Mouse (Mus musculus) CH12.LX (cell line): ENCODE results near the gene Mknk2. TPM values are rescaled to one million over a fixed set of nuclear protein-coding genes. Genes with fewer than 3 reads are reported as not detected.

Experiments
- DNase-seq: peaks from one replicate; pipeline ENCODE4 v3.0.0-alpha.2; 2013; ENCODE audit errors: extremely low read depth
- H3K27ac ChIP-seq: 2 replicates; pipeline ENCODE4 v1.5.1; 2012; ENCODE audit warnings: low read depth, mild to moderate bottlenecking, control low read depth, moderate library complexity; ENCODE audit not compliant: insufficient read depth
- H3K27me3 ChIP-seq: replicated peaks from 2 replicates; pipeline ENCODE3; 2012; ENCODE audit warnings: inconsistent platforms
- H3K36me3 ChIP-seq, 2 experiments: replicated peaks in 1 of 2; 2 replicates each; pipeline versions ENCODE3 to v1.6.1; 2012; ENCODE audit warnings: inconsistent platforms in 1 of 2, low read length in 1 of 2, mild to moderate bottlenecking in 1 of 2, mixed read lengths in 1 of 2, moderate library complexity in 1 of 2; ENCODE audit not compliant: control insufficient read depth in 1 of 2, insufficient read depth in 1 of 2
- H3K4me1 ChIP-seq, 2 experiments: 2 replicates each; pipeline ENCODE4 v1.6.1; 2012; ENCODE audit warnings: inconsistent platforms in 1 of 2, moderate library complexity in 1 of 2; ENCODE audit not compliant: insufficient read depth in 2 of 2, control insufficient read depth in 1 of 2
- H3K4me2 ChIP-seq: 2 replicates; pipeline ENCODE4 v1.6.1; 2012; ENCODE audit warnings: low read depth, mild to moderate bottlenecking, control low read depth; ENCODE audit not compliant: poor library complexity, insufficient read depth, severe bottlenecking
- H3K4me3 ChIP-seq, 3 experiments: fragments of 150-350 bp in 1 of 3; sonication (generic) in 1 of 3; replicated peaks in 1 of 3; 2 replicates each; pipeline versions ENCODE3 to v1.5.1; 2011 to 2012; ENCODE audit warnings: low read depth in 2 of 3, low read length in 2 of 3, mild to moderate bottlenecking in 2 of 3, moderate library complexity in 2 of 3, control low read depth in 1 of 3, improper control_type of control experiment in 1 of 3, inconsistent platforms in 1 of 3, mixed read lengths in 1 of 3; ENCODE audit not compliant: poor library complexity in 1 of 3
- H3K79me2 ChIP-seq: replicated peaks from 2 replicates; pipeline ENCODE4 v1.6.1; 2012; ENCODE audit warnings: mild to moderate bottlenecking, moderate library complexity; ENCODE audit not compliant: control insufficient read depth, poor library complexity, insufficient read depth, severe bottlenecking; ENCODE audit errors: extremely low read depth
- H3K9ac ChIP-seq: 2 replicates; pipeline ENCODE4 v1.6.1; 2012; ENCODE audit warnings: low read depth, mild to moderate bottlenecking, control low read depth, moderate library complexity; ENCODE audit not compliant: insufficient read depth
- H3K9me3 ChIP-seq: replicated peaks from 2 replicates; pipeline ENCODE3; 2012; ENCODE audit warnings: low read length, inconsistent platforms, mixed read lengths
- BHLHE40 ChIP-seq: IDR thresholded peaks from 2 replicates; pipeline ENCODE4 v1.6.1; 2011; ENCODE audit warnings: mild to moderate bottlenecking, low read depth, low read length, improper control_type of control experiment
- E2F4 ChIP-seq: IDR thresholded peaks from 2 replicates; pipeline ENCODE4 v1.6.1; 2011; ENCODE audit warnings: low read depth, low read length, improper control_type of control experiment; ENCODE audit not compliant: insufficient replicate concordance
- ETS1 ChIP-seq: conservative IDR thresholded peaks from 2 replicates; pipeline ENCODE4 v1.6.1; 2012; ENCODE audit warnings: low read depth, mild to moderate bottlenecking, inconsistent platforms, low read length, improper control_type of control experiment, moderate library complexity
- GABPA ChIP-seq: IDR thresholded peaks from 2 replicates; pipeline ENCODE4 v1.6.1; 2012; ENCODE audit warnings: low read depth, low read length, improper control_type of control experiment, inconsistent platforms; ENCODE audit not compliant: insufficient replicate concordance
- HCFC1 ChIP-seq: IDR thresholded peaks from 2 replicates; pipeline ENCODE4 v1.6.1; 2012; ENCODE audit warnings: low read depth, mild to moderate bottlenecking, inconsistent platforms, low read length, improper control_type of control experiment
- IRF4 ChIP-seq: IDR thresholded peaks from 2 replicates; pipeline ENCODE4 v1.6.1; 2014; ENCODE audit warnings: low read depth, mild to moderate bottlenecking, inconsistent platforms, low read length, improper control_type of control experiment
- MAX ChIP-seq: IDR thresholded peaks from 2 replicates; pipeline ENCODE4 v1.6.1; 2011; ENCODE audit warnings: low read length, improper control_type of control experiment
- MAZ ChIP-seq: IDR thresholded peaks from 2 replicates; pipeline ENCODE4 v1.6.1; 2012; ENCODE audit warnings: low read depth, mild to moderate bottlenecking, inconsistent platforms, low read length, improper control_type of control experiment, moderate library complexity
- MXI1 ChIP-seq: IDR thresholded peaks from 2 replicates; pipeline ENCODE4 v1.6.1; 2011; ENCODE audit warnings: mild to moderate bottlenecking, low read depth, low read length, improper control_type of control experiment
- POLR2A ChIP-seq: IDR thresholded peaks from 2 replicates; pipeline ENCODE4 v1.6.1; 2011; ENCODE audit warnings: low read depth, mild to moderate bottlenecking, improper control_type of control experiment, low read length
- POLR2AphosphoS2 ChIP-seq: IDR thresholded peaks from 2 replicates; pipeline ENCODE4 v1.6.1; 2011; ENCODE audit warnings: low read depth, low read length, improper control_type of control experiment
- SIN3A ChIP-seq: IDR thresholded peaks from 2 replicates; pipeline ENCODE4 v1.6.1; 2012; ENCODE audit warnings: low read length, improper control_type of control experiment, inconsistent platforms
- SMC3 ChIP-seq: IDR thresholded peaks from 2 replicates; pipeline ENCODE4 v1.6.1; 2011; ENCODE audit warnings: low read depth, low read length, improper control_type of control experiment
- TBP ChIP-seq: conservative IDR thresholded peaks from 2 replicates; pipeline ENCODE4 v1.6.1; 2011; ENCODE audit warnings: low read depth, low read length, improper control_type of control experiment
- ZKSCAN1 ChIP-seq: IDR thresholded peaks from 2 replicates; pipeline ENCODE4 v1.6.1; 2012; ENCODE audit warnings: low read depth, inconsistent platforms, low read length, improper control_type of control experiment, borderline replicate concordance
- ZMIZ1 ChIP-seq: IDR thresholded peaks from 2 replicates; pipeline ENCODE4 v1.6.1; 2012; ENCODE audit warnings: low read depth, mild to moderate bottlenecking, inconsistent platforms, low read length, improper control_type of control experiment
- ZNF384 ChIP-seq: IDR thresholded peaks from 2 replicates; pipeline ENCODE4 v1.6.1; 2012; ENCODE audit warnings: low read depth, low read length, improper control_type of control experiment, inconsistent platforms
- dilution Hi-C: fragments of 300-500 bp; cut with MboI; formaldehyde crosslinking; loops from 2 replicates; pipeline ENCODE4 v1.14.3; 2020; ENCODE audit warnings: low sequenced_read_pairs; ENCODE audit not compliant: extremely low pct_unique_long_range_greater_than_20kb, extremely low pct_ligation_motif_present
- in situ Hi-C: fragments of 300-500 bp; cut with MboI; formaldehyde crosslinking; loops from 3 replicates; pipeline ENCODE4 v1.14.3; 2019; ENCODE audit warnings: low sequenced_read_pairs, low pct_ligation_motif_present, low pct_unique_long_range_greater_than_20kb, mixed read lengths
- polyA plus RNA-seq: library from polyadenylated mRNA; unstranded; fragments of >175 nt; gene quantifications from 2 replicates; pipeline ENCODE4 v1.2.1, GENCODE M21; 2012; ENCODE audit warnings: low read depth; ENCODE audit not compliant: insufficient read length
- total RNA-seq, 2 experiments: library from RNA; depleted of rRNA; stranded (reverse); fragments of 300-350 nt in 1 of 2; fragments of >200 nt in 1 of 2; gene quantifications; 2 replicates each; pipeline ENCODE4 v1.2.3; 2012 to 2014

The Mknk2 gene
- total and polyA plus RNA-seq, 3 experiments, result 91.5 to 199 (median 138) TPM

DNA sequence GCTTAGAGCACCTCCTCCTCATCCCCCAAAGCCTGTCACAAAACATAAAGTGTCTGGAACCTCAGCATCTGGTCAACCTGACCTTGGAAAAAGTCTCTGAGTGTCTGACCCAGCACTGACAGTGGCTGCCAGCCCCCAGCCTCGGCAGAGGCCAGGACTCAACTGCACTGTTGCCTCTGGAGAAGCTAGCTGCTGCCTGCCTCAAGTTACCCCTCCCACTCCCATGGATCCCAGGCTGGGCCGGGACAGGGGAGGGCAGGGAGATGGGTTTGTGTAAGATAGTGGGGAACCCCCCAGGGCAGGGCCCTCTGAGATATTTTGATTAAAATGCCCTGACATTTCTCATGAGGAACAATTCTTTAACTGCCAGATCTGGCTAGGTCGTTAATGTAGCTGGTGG is 27.1 kb upstream of the Mknk2 start:
- Histone ChIP-seq H3K4me2 (no peak overlapping the region), H3K4me1 (peaks cover 8 to 22% of the 10 kb centered on the region in 2 experiments), H3K79me2 (peaks cover 5% of the 10 kb centered on the region), H3K27me3 (no peaks in the 10 kb centered on the region), H3K9me3 (no peaks in the 10 kb centered on the region), H3K36me3 (peaks cover 45 to 61% of the 10 kb centered on the region in 2 experiments), H3K27ac (no peak overlapping the region), H3K4me3 (no peak overlapping the region), H3K9ac (no peak overlapping the region)
- dilution Hi-C loops (no loop called here), in situ Hi-C loops (no loop called here)
- no peak for DNase-seq
- TF ChIP-seq ZMIZ1 (no peak), E2F4 (no peak), GABPA (no peak), TBP (no peak), MAX (no peak), POLR2A (no peak), MXI1 (no peak), ETS1 (no peak), SMC3 (no peak), MAZ (no peak), POLR2AphosphoS2 (no peak), IRF4 (no peak), HCFC1 (no peak)

DNA sequence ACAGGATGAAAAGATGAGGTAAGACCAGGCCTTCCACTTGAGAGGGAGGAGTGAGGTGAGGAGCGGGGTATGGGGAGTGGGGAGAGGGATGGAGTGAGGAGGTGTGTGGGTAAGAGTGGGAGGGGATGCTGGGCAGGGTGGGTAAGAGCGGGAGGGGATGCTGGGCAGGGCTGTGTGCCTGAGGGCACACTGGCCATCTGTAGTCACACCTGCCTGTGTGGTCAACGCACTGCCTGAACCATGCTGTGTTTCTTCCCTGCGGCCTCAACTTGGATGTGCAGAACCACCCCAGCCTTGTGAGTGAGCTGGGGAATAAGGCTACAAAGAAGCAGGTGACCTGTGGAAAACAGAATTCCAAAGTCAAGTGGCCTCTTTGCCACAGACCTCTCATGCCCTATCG is 26.5 kb upstream of the Mknk2 start:
- H3K27ac ChIP-seq, result no peak overlapping the region
- in situ Hi-C loops (no loop called here), dilution Hi-C loops (no loop called here)
- no peaks in the 10 kb centered on the region for H3K27me3 ChIP-seq
- H3K79me2 ChIP-seq, result peaks cover 8% of the 10 kb centered on the region
- H3K4me3 ChIP-seq, result no peak overlapping the region
- no peak overlapping the region for H3K4me2 ChIP-seq
- peaks cover 39 to 55% of the 10 kb centered on the region in 2 experiments for H3K36me3 ChIP-seq
- no peak overlapping the region for H3K9ac ChIP-seq
- H3K9me3 ChIP-seq, result no peaks in the 10 kb centered on the region
- DNase-seq, result no peak
- TF ChIP-seq MAZ (no peak), BHLHE40 (no peak), ZNF384 (no peak), ZKSCAN1 (no peak), SIN3A (no peak)
- peaks cover 11 to 27% of the 10 kb centered on the region in 2 experiments for H3K4me1 ChIP-seq
